Mouse (Mus musculus): Measurements from ENCODE around the gene Ankrd35.

DNA sequence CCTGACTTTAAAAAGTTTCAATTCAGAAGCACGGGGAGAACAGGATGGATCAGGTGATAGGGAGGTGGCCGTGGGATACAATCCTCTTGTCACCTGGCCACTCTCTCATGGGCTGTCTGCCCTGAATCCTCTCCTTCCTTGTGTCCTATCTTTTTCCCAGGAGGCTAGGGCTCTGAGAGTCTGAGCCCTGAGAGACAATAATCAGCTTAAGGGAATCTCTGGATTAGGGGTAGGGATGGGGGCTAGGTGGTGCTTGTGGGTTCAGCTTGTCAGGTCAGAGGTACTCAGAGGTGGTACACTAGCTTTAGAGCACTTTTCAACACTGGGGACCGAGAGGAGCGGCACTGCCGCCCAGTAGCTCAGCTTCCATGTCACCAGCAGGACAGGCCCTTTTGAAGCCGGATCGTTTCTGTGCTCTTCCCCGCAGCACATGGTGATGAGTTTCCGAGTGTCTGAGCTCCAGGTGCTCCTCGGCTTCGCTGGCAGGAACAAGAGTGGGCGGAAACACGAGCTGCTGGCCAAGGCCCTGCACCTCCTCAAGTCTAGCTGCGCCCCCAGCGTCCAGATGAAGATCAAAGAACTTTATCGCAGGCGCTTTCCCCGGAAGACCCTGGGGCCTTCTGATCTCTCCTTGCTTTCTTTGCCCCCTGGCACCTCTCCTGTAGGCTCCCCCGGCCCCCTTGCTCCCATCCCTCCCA lies 29.2 kb downstream of the Ankrd35 start:
- TF ChIP-seq CTCF (IDR thresholded peaks at IDR 0.05; ENCODE audit: borderline replicate concordance, extremely low read depth, insufficient read depth, insufficient read length): no peak
- TF ChIP-seq POLR2A (IDR thresholded peaks at IDR 0.05; ENCODE audit: borderline replicate concordance, extremely low read depth, insufficient read depth, insufficient read length, poor library complexity, severe bottlenecking): no peak
